Mouse (Mus musculus) limb, embryonic 15.5 days (tissue): ENCODE data around the gene Ppm1h. TPM values are rescaled to one million over a fixed set of nuclear protein-coding genes. Genes with fewer than 3 reads are reported as not detected.
A peak's percentile ranks its signal among the peaks of the same experiment; 100 is the strongest.

Experiments used
- ATAC-seq: fragments of 200-750 bp; cut with Nextera tagmentation; 2 replicates; pipeline ENCODE4 v1.8.0; 2017; ENCODE audit warnings: low read depth, moderate TSS enrichment; ENCODE audit not compliant: insufficient number of reproducible peaks, low FRiP score, low TSS enrichment
- H3K27ac ChIP-seq: fragments of 300-500 bp; sonication (generic); 2 replicates; pipeline ENCODE4 v1.5.1; 2015; ENCODE audit warnings: moderate library complexity, mild to moderate bottlenecking, inconsistent platforms
- H3K27me3 ChIP-seq: fragments of 300-500 bp; sonication (generic); 2 replicates; pipeline ENCODE4 v1.6.1; 2015; ENCODE audit warnings: inconsistent platforms
- H3K36me3 ChIP-seq: fragments of 300-500 bp; sonication (generic); 2 replicates; pipeline ENCODE4 v1.6.1; 2015; ENCODE audit warnings: inconsistent platforms
- H3K4me1 ChIP-seq: fragments of 300-500 bp; sonication (generic); 2 replicates; pipeline ENCODE4 v1.6.1; 2015; ENCODE audit warnings: inconsistent platforms
- H3K4me2 ChIP-seq: fragments of 300-500 bp; sonication (generic); 2 replicates; pipeline ENCODE4 v1.6.1; 2015; ENCODE audit warnings: mild to moderate bottlenecking, inconsistent platforms
- H3K4me3 ChIP-seq: fragments of 300-500 bp; sonication (generic); 2 replicates; pipeline ENCODE4 v1.5.1; 2015; ENCODE audit warnings: mild to moderate bottlenecking, inconsistent platforms
- H3K9ac ChIP-seq: fragments of 300-500 bp; sonication (generic); 2 replicates; pipeline ENCODE4 v1.6.1; 2015; ENCODE audit warnings: inconsistent platforms
- H3K9me3 ChIP-seq: fragments of 300-500 bp; sonication (generic); 2 replicates; pipeline ENCODE4 v1.6.1; 2016; ENCODE audit warnings: inconsistent platforms
- WGBS: fragments of 180-500 bp; shearing (Covaris S2); methylation state at CpG from one replicate; pipeline ENCODE4 v1.1.7; 2015; 5-methylcytosine and 5-hydroxymethylcytosine counted together
- polyA plus RNA-seq: library from polyadenylated mRNA; unstranded; fragments of >200 nt; fragmentation: Nextera tagmentation; extraction: Ambion mirVana; gene quantifications from 2 replicates; pipeline ENCODE4 v1.2.1, GENCODE M21; 2015

Ppm1h gene
- polyA plus RNA-seq, 1 experiment from 2014 or later, result 3.2 TPM

DNA sequence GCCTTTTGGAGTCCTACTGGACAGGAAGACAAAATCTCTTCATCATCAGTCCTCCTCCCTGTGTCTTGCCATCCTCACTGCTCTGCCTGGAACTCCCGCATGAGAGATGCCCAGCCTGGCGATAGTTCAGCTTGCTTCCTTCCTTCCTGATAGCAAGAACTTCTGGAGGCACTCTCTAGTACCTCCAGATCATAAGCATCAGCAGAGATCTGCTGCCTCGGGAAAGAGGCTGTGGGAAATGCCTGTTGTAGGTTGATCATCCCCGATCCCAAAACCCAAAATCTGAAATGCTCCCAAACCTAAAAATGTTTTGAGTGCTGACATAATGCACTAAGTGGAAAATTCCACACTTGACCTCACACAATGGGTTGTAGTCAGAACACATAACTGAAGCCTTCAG is 198.4 kb downstream of the Ppm1h start:
- Histone ChIP-seq H3K36me3 (no peaks in the 10 kb centered on the region), H3K4me2 (no peak overlapping the region), H3K27me3 (no peaks in the 10 kb centered on the region), H3K4me1 (peaks cover 11% of the 10 kb centered on the region; the same call in 1 of the 2 replicates), H3K9ac (no peak overlapping the region), H3K9me3 (no peaks in the 10 kb centered on the region), H3K4me3 (no peak overlapping the region), H3K27ac (no peak overlapping the region)
- no peak for ATAC-seq
- WGBS, result 77% methylated on average over 4 of the region's 4 CpGs

DNA sequence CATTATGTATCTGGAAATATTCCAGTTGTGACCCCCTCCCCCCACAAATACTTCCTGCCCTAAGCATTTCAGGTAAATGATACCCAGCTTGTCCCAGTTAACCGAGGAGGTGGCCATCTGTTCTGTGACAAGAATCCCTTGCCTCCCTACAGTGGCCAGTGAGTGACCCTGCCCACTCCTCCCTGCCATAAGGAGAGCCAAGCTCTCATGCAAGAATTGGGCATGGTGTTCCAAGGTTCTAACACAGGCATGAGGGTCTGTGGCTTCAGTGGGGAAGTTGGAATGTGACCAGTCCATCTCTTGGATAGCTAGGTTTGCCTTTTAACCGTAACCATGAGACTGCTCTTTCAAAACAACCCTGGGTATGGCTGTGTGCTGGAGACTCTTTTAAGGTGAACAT is 198.9 kb downstream of the Ppm1h start:
- Histone ChIP-seq H3K27me3 (no peaks in the 10 kb centered on the region), H3K4me2 (no peak overlapping the region), H3K36me3 (no peaks in the 10 kb centered on the region), H3K4me3 (no peak overlapping the region), H3K9ac (no peak overlapping the region), H3K27ac (no peak overlapping the region), H3K9me3 (no peaks in the 10 kb centered on the region), H3K4me1 (peaks cover 11% of the 10 kb centered on the region; the same call in 1 of the 2 replicates)
- ATAC-seq, result no peak
- 63% methylated on average over 2 of the region's 2 CpGs for WGBS

DNA sequence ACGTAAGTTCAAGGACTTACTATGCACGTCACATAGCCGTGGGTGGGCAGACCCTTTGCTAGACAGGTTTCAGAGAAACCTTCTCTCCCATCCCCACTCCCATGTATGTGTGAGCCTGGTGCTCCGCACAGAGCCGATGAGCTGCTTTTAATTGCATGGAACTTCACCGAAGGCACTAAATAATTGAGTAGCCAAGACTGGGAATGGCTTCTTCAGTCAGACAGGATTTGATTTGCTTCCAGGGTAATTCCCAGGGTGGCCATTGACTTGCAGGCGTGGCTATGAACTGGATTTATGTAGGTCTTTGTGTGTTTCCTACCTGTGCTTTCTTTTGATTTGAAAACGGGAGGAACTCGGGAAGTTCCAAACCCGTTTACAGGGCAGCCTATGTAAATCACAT is 202.9 kb downstream of the Ppm1h start:
- no peak overlapping the region for H3K4me3 ChIP-seq
- no peaks in the 10 kb centered on the region for H3K9me3 ChIP-seq
- no peak overlapping the region for H3K9ac ChIP-seq
- H3K36me3 ChIP-seq, result no peaks in the 10 kb centered on the region
- ATAC-seq, result no peak
- H3K27ac ChIP-seq, result no peak overlapping the region
- no peaks in the 10 kb centered on the region for H3K27me3 ChIP-seq
- peaks cover 43% of the 10 kb centered on the region for H3K4me1 ChIP-seq
- 56% methylated on average over 10 of the region's 10 CpGs for WGBS
- no peak overlapping the region for H3K4me2 ChIP-seq

DNA sequence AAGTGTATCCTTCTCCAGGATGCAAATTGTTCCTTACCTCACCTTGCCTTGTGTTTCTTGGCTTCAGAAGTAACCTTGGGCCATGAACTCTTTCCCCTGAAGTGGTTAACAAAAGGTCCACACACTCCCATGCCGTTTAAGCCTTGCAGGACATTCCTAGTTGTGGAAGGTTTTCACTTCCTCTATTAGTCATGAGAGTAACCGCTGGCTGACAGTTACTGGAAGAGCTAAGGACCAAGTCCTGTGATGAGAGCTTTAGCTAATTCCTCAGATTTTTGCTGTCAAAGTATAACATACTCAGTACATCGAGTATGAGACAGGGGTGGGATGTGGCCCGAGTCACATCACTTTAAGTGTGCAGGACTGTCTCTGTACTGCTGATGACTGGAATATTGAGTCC is 204.1 kb downstream of the Ppm1h start:
- 54% methylated on average over 4 of the region's 4 CpGs for WGBS
- no peak overlapping the region for H3K9ac ChIP-seq
- no peaks in the 10 kb centered on the region for H3K27me3 ChIP-seq
- H3K27ac ChIP-seq, result no peak overlapping the region; the same call in 1 of the 2 replicates
- H3K9me3 ChIP-seq, result no peaks in the 10 kb centered on the region
- no peaks in the 10 kb centered on the region for H3K36me3 ChIP-seq
- H3K4me1 ChIP-seq, result peaks cover 52% of the 10 kb centered on the region
- no peak overlapping the region for H3K4me3 ChIP-seq
- no peak for ATAC-seq
- H3K4me2 ChIP-seq, result no peak overlapping the region

DNA sequence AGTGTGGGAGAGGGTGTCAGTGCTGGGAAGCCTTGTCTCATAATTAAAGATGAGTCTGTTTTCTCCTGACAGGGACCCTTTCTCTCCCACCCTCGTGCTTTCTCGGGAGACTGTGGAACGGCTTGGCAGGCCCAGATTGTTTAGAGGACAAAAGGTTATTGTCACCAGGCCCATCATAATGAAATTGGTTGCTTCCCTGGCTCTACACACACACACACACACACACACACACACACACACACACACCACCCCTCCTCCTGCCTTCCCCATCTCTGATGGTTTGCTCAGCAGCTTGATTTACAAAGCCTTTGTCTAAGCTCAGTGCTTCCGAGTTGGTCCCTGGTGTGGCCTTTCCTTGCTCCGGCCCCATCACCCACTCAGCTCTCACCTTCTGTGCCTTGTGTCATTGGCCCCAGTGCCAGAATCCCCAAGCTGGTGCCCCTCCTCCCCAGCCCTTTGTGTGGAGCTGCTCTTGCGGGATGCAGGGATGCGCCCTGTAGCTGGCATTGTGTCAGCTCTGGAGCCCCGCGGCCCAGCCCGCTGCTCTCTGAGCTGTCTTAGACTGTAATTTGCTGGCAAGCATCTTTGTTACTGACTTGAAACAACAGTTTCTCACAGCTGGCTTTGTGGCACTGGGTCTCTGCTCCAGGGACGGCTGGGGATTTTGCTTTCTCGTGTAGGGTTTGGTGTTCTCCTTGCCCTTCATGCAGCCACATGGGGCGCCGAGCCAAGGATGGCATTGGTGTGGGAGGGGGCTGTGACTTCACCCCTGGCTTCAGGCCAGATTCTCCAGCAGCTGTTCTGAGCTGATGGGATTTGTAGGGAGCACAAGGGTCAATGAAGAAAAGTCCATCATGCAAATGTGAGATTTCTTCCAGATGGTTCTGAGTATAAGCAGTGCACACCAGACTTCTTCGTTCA is 205.5 kb downstream of the Ppm1h start:
- H3K4me1 ChIP-seq, result peaks cover 61% of the 10 kb centered on the region
- no peaks in the 10 kb centered on the region for H3K9me3 ChIP-seq
- ATAC-seq, result peak; percentile 49
- no peaks in the 10 kb centered on the region for H3K36me3 ChIP-seq
- H3K4me2 ChIP-seq, result peak overlapping the region; percentile 14; the same call in 1 of the 2 replicates
- H3K4me3 ChIP-seq, result no peak overlapping the region
- H3K27ac ChIP-seq, result peak overlapping the region; percentile 78
- no peaks in the 10 kb centered on the region for H3K27me3 ChIP-seq
- H3K9ac ChIP-seq, result no peak overlapping the region
- 22% methylated on average over 15 of the region's 15 CpGs for WGBS

DNA sequence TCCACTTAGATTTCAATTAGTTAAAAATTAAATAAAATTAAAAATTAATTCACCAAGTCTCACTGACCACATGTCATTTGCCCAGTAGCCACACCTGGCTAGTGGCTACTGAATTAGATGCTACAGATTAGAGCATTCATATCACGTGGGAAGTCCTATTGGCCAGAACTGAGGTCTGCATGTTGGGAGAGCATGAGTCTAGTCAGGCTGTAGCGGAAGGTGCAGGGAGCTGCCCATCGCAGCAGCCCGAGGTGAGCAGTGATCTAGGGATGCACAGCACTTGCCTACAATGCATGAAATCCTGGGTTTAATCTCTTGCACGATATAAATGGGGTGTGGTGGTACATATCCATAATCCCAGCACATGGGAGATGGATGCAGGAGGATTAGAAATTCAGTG is 206.7 kb downstream of the Ppm1h start:
- Histone ChIP-seq H3K36me3 (no peaks in the 10 kb centered on the region), H3K9me3 (no peaks in the 10 kb centered on the region), H3K4me3 (no peak overlapping the region), H3K4me2 (no peak overlapping the region), H3K27ac (0 out of 2 replicates have a peak overlapping the region, but pooled peaks have one; percentile 33), H3K9ac (no peak overlapping the region), H3K4me1 (peaks cover 70% of the 10 kb centered on the region), H3K27me3 (no peaks in the 10 kb centered on the region)
- WGBS, result 86% methylated on average over 5 of the region's 5 CpGs
- ATAC-seq, result no peak

DNA sequence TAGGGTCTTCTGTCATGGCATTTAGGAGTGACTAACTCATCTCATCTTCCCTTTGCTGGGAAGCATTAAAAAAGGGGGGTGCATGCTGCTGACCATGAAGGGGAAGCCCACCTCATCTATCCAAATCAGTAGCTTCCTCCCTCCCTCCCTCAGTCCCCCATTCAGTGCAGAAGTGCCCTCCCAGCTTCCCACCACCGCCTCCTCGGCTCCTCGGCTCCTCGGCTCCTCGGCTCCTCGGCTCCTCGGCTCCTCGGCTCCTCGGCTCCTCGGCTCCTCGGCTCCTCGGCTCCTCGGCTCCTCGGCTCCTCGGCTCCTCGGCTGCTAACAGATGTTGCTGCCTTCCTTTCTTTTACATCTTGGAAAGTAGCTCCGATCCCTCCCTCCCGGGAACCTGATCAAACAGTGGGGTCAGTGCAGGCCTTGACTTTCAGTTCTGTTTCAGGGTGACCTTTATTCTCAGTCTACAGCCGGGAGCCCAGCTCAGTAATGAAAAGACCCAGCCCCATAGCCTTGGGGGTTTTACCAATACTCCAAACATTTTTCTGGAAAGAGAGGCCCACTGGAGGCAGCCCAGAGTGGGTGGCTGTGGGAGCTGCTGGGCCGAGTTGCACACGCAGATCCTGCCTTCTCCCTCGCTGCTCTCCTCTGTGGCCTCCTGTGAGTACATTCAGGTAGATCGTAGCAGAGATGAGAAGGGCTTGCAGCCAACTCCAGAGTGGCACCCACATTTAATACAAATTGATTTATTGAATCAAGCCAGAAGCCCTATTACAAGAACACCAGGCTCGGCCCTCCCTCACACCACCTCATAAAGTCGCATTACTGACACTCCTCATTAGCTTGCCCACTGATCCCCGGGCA is 207.7 kb downstream of the Ppm1h start:
- 1% methylated on average over 26 of the region's 26 CpGs for WGBS
- Histone ChIP-seq H3K9me3 (no peaks in the 10 kb centered on the region), H3K36me3 (no peaks in the 10 kb centered on the region), H3K27ac (peak overlapping the region; percentile 96), H3K4me2 (peak overlapping the region; percentile 40), H3K4me1 (peaks cover 80% of the 10 kb centered on the region), H3K9ac (no peak overlapping the region), H3K27me3 (no peaks in the 10 kb centered on the region), H3K4me3 (peak overlapping the region; percentile 16)
- peak; percentile 45; the same call in 1 of the 2 replicates for ATAC-seq

DNA sequence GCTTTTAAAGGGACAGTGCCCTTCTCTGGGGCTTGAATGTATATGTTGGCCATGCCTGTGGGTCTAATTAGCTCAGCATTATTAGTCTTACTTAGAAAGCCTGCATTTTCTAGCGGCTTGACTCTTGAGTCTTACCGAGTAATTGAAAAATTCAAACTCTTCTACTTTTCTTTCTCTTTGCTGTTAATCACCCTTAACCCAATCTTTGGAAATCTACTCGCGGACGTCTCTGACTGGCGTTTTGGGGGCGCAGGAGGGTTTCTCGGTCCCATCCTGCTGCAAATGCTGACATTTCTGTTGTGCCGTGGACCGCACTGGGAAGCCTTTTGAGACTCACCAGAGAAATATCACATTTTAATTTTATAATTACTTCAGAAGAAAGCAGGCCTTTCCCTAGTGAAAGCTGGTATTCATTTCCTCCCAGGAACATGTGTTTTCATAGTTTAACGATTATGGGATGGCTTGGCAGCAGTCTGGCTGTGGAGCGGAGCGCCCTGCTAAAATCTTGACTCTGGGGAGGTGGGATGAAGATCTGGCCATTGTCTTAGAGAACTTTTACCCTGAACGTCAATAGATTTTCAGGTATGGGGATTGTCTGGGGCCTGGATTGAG is 208.5 kb downstream of the Ppm1h start:
- peak overlapping the region; percentile 96 for H3K27ac ChIP-seq
- no peaks in the 10 kb centered on the region for H3K36me3 ChIP-seq
- H3K4me2 ChIP-seq, result peak overlapping the region; percentile 40
- H3K9me3 ChIP-seq, result no peaks in the 10 kb centered on the region
- WGBS, result 28% methylated on average over 14 of the region's 14 CpGs
- H3K9ac ChIP-seq, result no peak overlapping the region
- peak overlapping the region; percentile 16 for H3K4me3 ChIP-seq
- H3K27me3 ChIP-seq, result no peaks in the 10 kb centered on the region
- H3K4me1 ChIP-seq, result peaks cover 80% of the 10 kb centered on the region
- ATAC-seq, result no peak

DNA sequence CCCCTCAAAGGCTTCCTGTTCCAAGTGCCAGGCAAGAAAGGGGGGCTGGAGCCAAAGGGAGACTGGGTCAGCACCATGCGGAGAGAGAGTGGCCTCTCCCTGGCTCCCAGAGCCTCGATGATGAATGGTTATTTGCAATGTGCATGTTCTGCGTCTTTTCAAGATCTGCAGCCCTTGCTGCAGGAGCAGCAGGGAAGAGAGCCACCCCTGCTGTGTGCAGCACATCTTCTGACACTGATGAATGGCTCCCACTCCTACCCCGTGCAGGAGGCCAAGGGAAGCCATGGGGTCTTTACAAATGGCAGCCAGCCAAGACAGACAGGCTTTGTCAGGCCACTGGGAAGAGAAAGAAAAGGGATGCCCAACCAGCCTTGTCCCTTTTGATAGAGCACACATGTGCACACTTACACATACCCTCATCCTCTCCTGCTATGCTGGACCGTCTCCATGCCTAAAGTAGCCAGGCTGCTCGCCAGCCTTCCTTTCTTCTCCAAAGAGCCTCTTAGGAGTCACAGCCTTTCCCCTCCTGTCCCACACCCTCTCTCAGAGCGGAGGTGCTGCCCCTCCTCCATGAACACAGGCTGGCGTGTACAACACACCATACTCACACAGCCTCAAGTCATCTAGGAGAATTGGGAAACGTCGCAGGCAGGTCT is 209.1 kb downstream of the Ppm1h start:
- WGBS, result 18% methylated on average over 10 of the region's 10 CpGs
- no peaks in the 10 kb centered on the region for H3K27me3 ChIP-seq
- peak overlapping the region; percentile 40 for H3K4me2 ChIP-seq
- no peaks in the 10 kb centered on the region for H3K9me3 ChIP-seq
- peak overlapping the region; percentile 8 for H3K4me3 ChIP-seq
- peak; percentile 37; the same call in 1 of the 2 replicates for ATAC-seq
- H3K4me1 ChIP-seq, result peaks cover 78% of the 10 kb centered on the region
- H3K36me3 ChIP-seq, result no peaks in the 10 kb centered on the region
- H3K27ac ChIP-seq, result peak overlapping the region; percentile 96
- no peak overlapping the region for H3K9ac ChIP-seq

DNA sequence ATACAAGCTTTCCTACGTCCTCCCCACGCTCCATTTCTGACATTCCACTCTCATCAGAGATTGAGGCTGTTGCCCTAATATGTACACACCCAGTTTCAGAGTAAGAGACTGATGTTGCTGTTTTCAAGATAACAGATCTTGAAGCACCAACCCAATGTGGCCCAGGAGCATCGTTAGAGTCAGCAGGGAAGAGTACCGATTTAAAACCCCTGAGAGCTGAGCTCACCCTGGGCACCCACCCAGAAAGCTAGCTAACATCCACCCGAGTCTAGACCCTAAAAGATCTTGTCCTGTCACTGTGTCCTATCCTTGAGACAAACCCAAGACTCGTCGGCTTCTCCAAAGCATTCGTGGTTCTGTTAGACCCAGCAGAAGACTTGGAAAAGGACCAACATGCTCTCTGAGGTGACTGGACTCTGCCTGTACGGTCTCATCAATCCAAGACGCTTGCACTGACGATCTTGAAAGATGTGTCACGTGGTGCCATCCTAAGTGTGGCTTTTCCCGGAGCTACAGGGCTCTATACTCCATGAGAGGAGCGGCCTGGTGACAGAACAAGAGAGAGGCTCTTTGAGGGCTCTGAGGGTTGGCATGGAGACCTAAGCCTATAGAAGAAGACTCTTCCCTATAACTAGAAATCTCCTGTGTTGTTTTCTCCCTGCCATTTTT is 212.3 kb downstream of the Ppm1h start:
- 76% methylated on average over 14 of the region's 14 CpGs for WGBS
- Histone ChIP-seq H3K36me3 (no peaks in the 10 kb centered on the region), H3K9ac (no peak overlapping the region), H3K4me2 (no peak overlapping the region), H3K4me3 (no peak overlapping the region), H3K9me3 (no peaks in the 10 kb centered on the region), H3K27me3 (no peaks in the 10 kb centered on the region), H3K4me1 (peaks cover 77% of the 10 kb centered on the region), H3K27ac (no peak overlapping the region)
- no peak for ATAC-seq

DNA sequence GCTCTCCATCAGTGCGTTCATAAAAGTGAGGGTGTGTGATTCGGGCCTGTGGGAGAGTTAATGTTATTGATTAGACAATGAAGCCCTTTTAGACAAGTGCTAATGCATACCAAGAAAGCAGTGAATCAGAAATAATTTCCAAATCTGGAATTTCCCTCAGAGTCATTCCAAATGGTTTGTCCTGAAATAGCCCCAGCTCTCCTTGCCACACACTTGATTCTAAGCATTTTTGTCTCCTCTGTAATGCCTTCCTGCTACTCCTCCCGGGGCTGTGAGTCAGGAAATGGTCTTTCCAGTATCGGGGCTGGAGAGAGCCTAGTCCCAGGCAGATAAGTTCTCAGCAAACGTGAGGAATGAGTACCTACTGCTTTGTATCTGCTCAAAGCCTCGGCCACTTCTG is 212.9 kb downstream of the Ppm1h start:
- Histone ChIP-seq H3K4me3 (no peak overlapping the region), H3K4me1 (peaks cover 70% of the 10 kb centered on the region), H3K4me2 (no peak overlapping the region), H3K36me3 (no peaks in the 10 kb centered on the region), H3K9me3 (no peaks in the 10 kb centered on the region), H3K9ac (no peak overlapping the region), H3K27ac (peak overlapping the region; percentile 6; the same call in 1 of the 2 replicates), H3K27me3 (no peaks in the 10 kb centered on the region)
- no peak for ATAC-seq
- WGBS, result 57% methylated on average over 6 of the region's 6 CpGs
